In genomic region chr8:105259721-105260320, GRCm38 (mm10) we compare ENCODE assay signal across 8 mouse cellular contexts. TPM values are rescaled to one million over a fixed set of nuclear protein-coding genes. Genes with fewer than 3 reads are reported as not detected.
DNase-seq lines count a peak whose midpoint lies in the region; ATAC-seq and TF ChIP-seq lines count a peak whose summit lies in the region.

No protein-coding gene starts in this region.

- no peaks in the 10 kb centered on the region for H3K9me3 ChIP-seq in ES-E14 (ENCODE audit: control insufficient read depth, insufficient read depth, low read depth, low read length)
- H3K9me3 ChIP-seq in forebrain, embryonic 12.5 days: no peaks in the 10 kb centered on the region

- peak; percentile 66 for ATAC-seq in forebrain, embryonic 12.5 days (ENCODE audit: low FRiP score)

- in situ Hi-C loops in ES-E14 (cut with MboI; ENCODE audit: low sequenced_read_pairs in 2 of 2, unreplicated experiment in 2 of 2): loop anchor here in 1 of 2 experiments (25.0 kb wide), 1 partner anchor 623 kb away; the partner anchor contains the start of genes Ciao2b and Rrad

- no peak for DNase-seq in ES-E14 (ENCODE audit: low read depth, low spot score)
- DNase-seq in cerebellum, adult 11 months: peak; percentile 68
- peak; percentile 86 for DNase-seq in heart, postnatal 4 days
- peak; percentile 69 to 81 for DNase-seq in layer of hippocampus, postnatal 25 days (ENCODE audit: extremely low spot score in 1 of 2, low spot score in 1 of 2)
- peak; percentile 77 for DNase-seq in lung, postnatal 36 days
- DNase-seq in retina, postnatal 1 day: peak; percentile 85
- DNase-seq in thymus, postnatal 36 days: peak; percentile 75 to 76

- peaks cover 95% of the 10 kb centered on the region for H3K27me3 ChIP-seq in forebrain, embryonic 12.5 days

- no peak overlapping the region for H3K27ac ChIP-seq in ES-E14 (ENCODE audit: insufficient read depth, low read depth, low read length, poor library complexity, severe bottlenecking)
- H3K27ac ChIP-seq in forebrain, embryonic 12.5 days: no peak overlapping the region

- H3K4me2 ChIP-seq in forebrain, embryonic 12.5 days: peak overlapping the region; percentile 68

- no peaks in the 10 kb centered on the region for H3K36me3 ChIP-seq in ES-E14 (ENCODE audit: control insufficient read depth, insufficient read depth, low read length, poor library complexity, severe bottlenecking)
- no peaks in the 10 kb centered on the region for H3K36me3 ChIP-seq in forebrain, embryonic 12.5 days (replicated peaks)

- peak overlapping the region; percentile 45; the same call in 1 of the 2 replicates for H3K9ac ChIP-seq in ES-E14 (ENCODE audit: insufficient read depth, low read depth, low read length, poor library complexity, severe bottlenecking)
- peak overlapping the region; percentile 33; the same call in 1 of the 2 replicates for H3K9ac ChIP-seq in forebrain, embryonic 12.5 days

- peak overlapping the region; percentile 53 to 57 for H3K4me3 ChIP-seq in ES-E14 (ENCODE audit: insufficient read depth in 1 of 2, low read depth in 1 of 2, low read length in 2 of 2, poor library complexity in 1 of 2, severe bottlenecking in 1 of 2)
- peak overlapping the region; percentile 41 for H3K4me3 ChIP-seq in forebrain, embryonic 12.5 days (replicated peaks)

- 4% methylated on average over 30 of the region's 30 CpGs for WGBS in forebrain, embryonic 12.5 days

- peaks cover 0 to 10% of the 10 kb centered on the region in 2 experiments; a peak in 1 of 4 replicates for H3K4me1 ChIP-seq in ES-E14 (ENCODE audit: control insufficient read depth in 2 of 2, insufficient read depth in 2 of 2, low read length in 2 of 2, poor library complexity in 1 of 2)
- H3K4me1 ChIP-seq in forebrain, embryonic 12.5 days: peaks cover 29% of the 10 kb centered on the region

TF ChIP-seq in ES-E14, 5 proteins besides CTCF, POLR2A, EP300 and RAD21:
- TF ChIP-seq ZC3H11A (IDR thresholded peaks at IDR 0.05; ENCODE audit: borderline replicate concordance, low read depth, low read length) (no peak), CHD2 (IDR thresholded peaks at IDR 0.05; ENCODE audit: low read depth, low read length) (no peak), ZNF384 (IDR thresholded peaks at IDR 0.05; ENCODE audit: low read depth, low read length) (no peak), HCFC1 (IDR thresholded peaks at IDR 0.05; ENCODE audit: borderline replicate concordance, insufficient read depth, low read length) (no peak), MAFK (IDR thresholded peaks at IDR 0.05; ENCODE audit: insufficient read depth, low read depth, low read length) (no peak)

RNA-seq across cellular contexts. Expression of gene Tradd, which starts 4.6 kb away (rescaled TPM):
- 6.2 and 7.6 TPM in 2 replicates for total RNA-seq in ES-E14 (2012; rRNA removed)
- 10.8 and 11.0 TPM in 2 replicates for polyA plus RNA-seq in forebrain, embryonic 12.5 days (2016; fragmentation: Nextera tagmentation; extraction: Ambion mirVana)
- total RNA-seq in heart, postnatal 4 days (2021): 10 to 100 TPM in 1 of 2 experiments, 1 to 10 TPM in 1; 9.4 to 10.1 TPM
- total RNA-seq in layer of hippocampus, postnatal 25 days (2021): 10 to 100 TPM in 1 of 2 experiments, 1 to 10 TPM in 1; 4.6 to 10.9 TPM

RNA-seq across cellular contexts. Expression of gene Fbxl8, which starts 4.6 kb away (rescaled TPM):
- 1.2 and 2.3 TPM in 2 replicates for total RNA-seq in ES-E14 (2012; rRNA removed)
- 0.54 and 0.68 TPM in 2 replicates for polyA plus RNA-seq in forebrain, embryonic 12.5 days (2016; fragmentation: Nextera tagmentation; extraction: Ambion mirVana)
- 1 to 10 TPM; 3.7 TPM for total RNA-seq in heart, postnatal 4 days (2021)
- total RNA-seq in layer of hippocampus, postnatal 25 days (2021): under 1 TPM; 0.69 to 0.94 TPM

RNA-seq across cellular contexts. Expression of gene B3gnt9, which starts 4.9 kb away (rescaled TPM):
- total RNA-seq in ES-E14 (2012; rRNA removed): 2.5 and 2.8 TPM in 2 replicates
- polyA plus RNA-seq in forebrain, embryonic 12.5 days (2016; fragmentation: Nextera tagmentation; extraction: Ambion mirVana): 3.3 and 4.5 TPM in 2 replicates
- 1 to 10 TPM; 9.0 TPM for total RNA-seq in heart, postnatal 4 days (2021)
- 1 to 10 TPM; 4.0 to 4.4 TPM for total RNA-seq in layer of hippocampus, postnatal 25 days (2021)

RNA-seq across cellular contexts. Expression of gene Hsf4, which starts 9.8 kb away (rescaled TPM):
- 0.21 and 0.45 TPM in 2 replicates for total RNA-seq in ES-E14 (2012; rRNA removed)
- polyA plus RNA-seq in forebrain, embryonic 12.5 days (2016; fragmentation: Nextera tagmentation; extraction: Ambion mirVana): 0.11 TPM in 1 of 2 replicates, not detected in the other
- total RNA-seq in heart, postnatal 4 days (2021): 1 to 10 TPM in 1 of 2 experiments, under 1 TPM in 1; 0.81 to 1.5 TPM
- 1 to 10 TPM; 4.1 to 5.0 TPM for total RNA-seq in layer of hippocampus, postnatal 25 days (2021)

RNA-seq across cellular contexts. Expression of gene Nol3, which starts 16.1 kb away (rescaled TPM):
- total RNA-seq in ES-E14 (2012; rRNA removed): 0.85 and 1.0 TPM in 2 replicates
- 3.3 TPM in 2 replicates for polyA plus RNA-seq in forebrain, embryonic 12.5 days (2016; fragmentation: Nextera tagmentation; extraction: Ambion mirVana)
- total RNA-seq in heart, postnatal 4 days (2021): 10 to 100 TPM in 1 of 2 experiments, 1 to 10 TPM in 1; 9.9 to 11.0 TPM
- 1 to 10 TPM; 6.8 to 7.8 TPM for total RNA-seq in layer of hippocampus, postnatal 25 days (2021)
